Comparison of ENCODE assay signal across 20 mouse cellular contexts in genomic region chr5:30460155-30460554, GRCm38 (mm10). TPM values are rescaled to one million over a fixed set of nuclear protein-coding genes. Genes with fewer than 3 reads are reported as not detected.
DNase-seq lines count a peak whose midpoint lies in the region; ATAC-seq and TF ChIP-seq lines count a peak whose summit lies in the region.
"Had no signal": no experiment of that assay in that cellular context is flagged by ENCODE, and none has a peak within 500 bp of the region (broad histone marks: within the 10 kb centered on the region; RNA-seq: fewer than 3 reads in every experiment).

No protein-coding gene starts in this region.

- DNase-seq in heart, postnatal 0 days (ENCODE audit: low spot score), result no peak
- peak; percentile 65 for DNase-seq in lung, embryonic 14.5 days
- no peak for DNase-seq in lung, postnatal 36 days
- peak; percentile 29 for DNase-seq in brain, adult 2 months (ENCODE audit: low read depth, low spot score)
- DNase-seq in hindbrain, postnatal 0 days (ENCODE audit: low spot score), result peak; percentile 61
- no peak for DNase-seq in liver, embryonic 11.5 days (ENCODE audit: low spot score)
- no peak for DNase-seq in heart, adult 9 months (ENCODE audit: low spot score in 2 of 2)
- DNase-seq: cerebellum, adult 2 months; gastrocnemius, postnatal 14 days; kidney, adult 11 months; lung, adult 18-20 months; right cerebral cortex, adult 18-20 months had no signal

- H3K36me3 ChIP-seq in heart, postnatal 0 days (replicated peaks; ENCODE audit: control insufficient read depth, insufficient read depth, low read length), result no peaks in the 10 kb centered on the region
- no peaks in the 10 kb centered on the region for H3K36me3 ChIP-seq in heart, embryonic 12.5 days
- H3K36me3 ChIP-seq in lung, embryonic 14.5 days (ENCODE audit: insufficient read depth), result no peaks in the 10 kb centered on the region
- H3K36me3 ChIP-seq in hindbrain, postnatal 0 days (ENCODE audit: insufficient read depth, low read length), result no peaks in the 10 kb centered on the region
- H3K36me3 ChIP-seq in liver, embryonic 11.5 days (ENCODE audit: control insufficient read depth, insufficient read depth, low read length), result no peaks in the 10 kb centered on the region
- H3K36me3 ChIP-seq: embryonic facial prominence, embryonic 13.5 days; heart, embryonic 15.5 days; limb, embryonic 13.5 days; neural tube, embryonic 12.5 days had no signal

- peaks cover 16% of the 10 kb centered on the region for H3K27me3 ChIP-seq in heart, postnatal 0 days (ENCODE audit: control insufficient read depth, insufficient read depth, low read length)
- H3K27me3 ChIP-seq in heart, embryonic 12.5 days (replicated peaks), result peaks cover 78% of the 10 kb centered on the region
- peaks cover under 1% of the 10 kb centered on the region; the same call in 1 of the 2 replicates for H3K27me3 ChIP-seq in lung, embryonic 14.5 days (ENCODE audit: insufficient read depth, low read length)
- no peaks in the 10 kb centered on the region for H3K27me3 ChIP-seq in hindbrain, postnatal 0 days (ENCODE audit: insufficient read depth, low read length)
- peaks cover 25% of the 10 kb centered on the region for H3K27me3 ChIP-seq in liver, embryonic 11.5 days (replicated peaks; ENCODE audit: control insufficient read depth, insufficient read depth, low read length)

- no peak for ATAC-seq in heart, postnatal 0 days (ENCODE audit: insufficient read depth, low read depth)
- no peak for ATAC-seq in heart, embryonic 12.5 days (ENCODE audit: insufficient number of reproducible peaks, low FRiP score)
- ATAC-seq in lung, embryonic 14.5 days (ENCODE audit: insufficient read depth), result peak; percentile 42; the same call in 1 of the 2 replicates
- no peak; the same call in 1 of the 2 replicates for ATAC-seq in hindbrain, postnatal 0 days
- no peak for ATAC-seq in liver, embryonic 11.5 days (replicated peaks; ENCODE audit: low FRiP score)
- ATAC-seq: forebrain, embryonic 14.5 days had no signal

- WGBS in heart, postnatal 0 days, result 35% methylated on average over 4 of the region's 4 CpGs
- WGBS in heart, embryonic 12.5 days, result 41% methylated on average over 4 of the region's 4 CpGs
- 23% methylated on average over 4 of the region's 4 CpGs for WGBS in lung, embryonic 14.5 days
- 28% methylated on average over 4 of the region's 4 CpGs for WGBS in hindbrain, postnatal 0 days
- 33% methylated on average over 4 of the region's 4 CpGs for WGBS in liver, embryonic 11.5 days

- H3K4me2 ChIP-seq in heart, postnatal 0 days (ENCODE audit: low read depth, low read length), result no peak overlapping the region
- H3K4me2 ChIP-seq in heart, embryonic 12.5 days, result no peak overlapping the region
- no peak overlapping the region for H3K4me2 ChIP-seq in lung, embryonic 14.5 days
- H3K4me2 ChIP-seq in hindbrain, postnatal 0 days (ENCODE audit: low read depth, low read length), result no peak overlapping the region
- no peak overlapping the region for H3K4me2 ChIP-seq in liver, embryonic 11.5 days
- H3K4me2 ChIP-seq: embryonic facial prominence, embryonic 13.5 days; heart, embryonic 15.5 days; limb, embryonic 13.5 days; neural tube, embryonic 12.5 days had no signal

- no peak for TF ChIP-seq EP300 in heart, postnatal 0 days (IDR thresholded peaks at IDR 0.05; ENCODE audit: low read depth)

- TF ChIP-seq CTCF in heart, postnatal 0 days (IDR thresholded peaks at IDR 0.05; ENCODE audit: low read depth), result peak; percentile 15
- TF ChIP-seq CTCF in lung, embryonic 14.5 days (IDR thresholded peaks at IDR 0.05; ENCODE audit: low read depth), result peak; percentile 59
- peak; percentile 64 for TF ChIP-seq CTCF in hindbrain, postnatal 0 days (IDR thresholded peaks at IDR 0.05; ENCODE audit: low read depth)

- H3K4me1 ChIP-seq in heart, postnatal 0 days (ENCODE audit: control insufficient read depth, insufficient read depth), result no peaks in the 10 kb centered on the region
- peaks cover 9% of the 10 kb centered on the region for H3K4me1 ChIP-seq in heart, embryonic 12.5 days (replicated peaks)
- 0 out of 2 replicates have a peak, but pooled peaks cover 2% of the 10 kb centered on the region for H3K4me1 ChIP-seq in lung, embryonic 14.5 days (ENCODE audit: insufficient read depth)
- H3K4me1 ChIP-seq in hindbrain, postnatal 0 days (ENCODE audit: insufficient read depth, low read length), result peaks cover 8% of the 10 kb centered on the region
- H3K4me1 ChIP-seq in liver, embryonic 11.5 days (replicated peaks; ENCODE audit: control insufficient read depth, insufficient read depth, low read length), result no peaks in the 10 kb centered on the region
- H3K4me1 ChIP-seq: megakaryocyte, embryonic 14.5 days had no signal

- H3K4me3 ChIP-seq in heart, postnatal 0 days (ENCODE audit: low read depth, low read length), result no peak overlapping the region
- H3K4me3 ChIP-seq in heart, embryonic 12.5 days, result no peak overlapping the region
- no peak overlapping the region for H3K4me3 ChIP-seq in lung, embryonic 14.5 days (ENCODE audit: low read depth, low read length)
- no peak overlapping the region for H3K4me3 ChIP-seq in hindbrain, postnatal 0 days (ENCODE audit: low read length)
- H3K4me3 ChIP-seq in liver, embryonic 11.5 days (ENCODE audit: low read depth, low read length), result no peak overlapping the region
- H3K4me3 ChIP-seq: embryonic facial prominence, embryonic 13.5 days; heart, embryonic 15.5 days; limb, embryonic 13.5 days; megakaryocyte, embryonic 14.5 days; neural tube, embryonic 12.5 days had no signal

- H3K9ac ChIP-seq in heart, postnatal 0 days (replicated peaks; ENCODE audit: low read depth, low read length), result no peak overlapping the region
- no peak overlapping the region for H3K9ac ChIP-seq in heart, embryonic 12.5 days
- H3K9ac ChIP-seq in lung, embryonic 14.5 days, result no peak overlapping the region
- H3K9ac ChIP-seq in hindbrain, postnatal 0 days (replicated peaks; ENCODE audit: low read length), result no peak overlapping the region
- no peak overlapping the region for H3K9ac ChIP-seq in liver, embryonic 11.5 days (ENCODE audit: low read depth, low read length)
- H3K9ac ChIP-seq: embryonic facial prominence, embryonic 13.5 days; heart, embryonic 15.5 days; limb, embryonic 13.5 days; neural tube, embryonic 12.5 days had no signal

- no peaks in the 10 kb centered on the region for H3K9me3 ChIP-seq in heart, postnatal 0 days (replicated peaks; ENCODE audit: control insufficient read depth, low read length)
- no peaks in the 10 kb centered on the region for H3K9me3 ChIP-seq in heart, embryonic 12.5 days (replicated peaks)
- no peaks in the 10 kb centered on the region for H3K9me3 ChIP-seq in lung, embryonic 14.5 days (ENCODE audit: low read depth, low read length)
- H3K9me3 ChIP-seq in hindbrain, postnatal 0 days (ENCODE audit: low read length), result no peaks in the 10 kb centered on the region
- no peaks in the 10 kb centered on the region for H3K9me3 ChIP-seq in liver, embryonic 11.5 days (ENCODE audit: control insufficient read depth, low read length)
- H3K9me3 ChIP-seq: embryonic facial prominence, embryonic 13.5 days; heart, embryonic 15.5 days; limb, embryonic 13.5 days; megakaryocyte, embryonic 14.5 days; neural tube, embryonic 12.5 days had no signal

- no peak overlapping the region for H3K27ac ChIP-seq in heart, postnatal 0 days (ENCODE audit: low read depth)
- H3K27ac ChIP-seq in heart, embryonic 12.5 days (ENCODE audit: poor library complexity, severe bottlenecking), result no peak overlapping the region
- H3K27ac ChIP-seq in lung, embryonic 14.5 days (ENCODE audit: low read depth), result no peak overlapping the region
- H3K27ac ChIP-seq in hindbrain, postnatal 0 days, result no peak overlapping the region
- H3K27ac ChIP-seq in liver, embryonic 11.5 days (ENCODE audit: low read depth, low read length), result no peak overlapping the region
- H3K27ac ChIP-seq: embryonic facial prominence, embryonic 13.5 days; heart, embryonic 15.5 days; limb, embryonic 13.5 days; neural tube, embryonic 12.5 days had no signal

RNA-seq across cellular contexts. Expression of gene Otof, which starts 1.6 kb away (rescaled TPM):
- total RNA-seq in heart, postnatal 0 days (2014; rRNA removed; ENCODE audit: low replicate concordance), result 0.04 TPM in 1 of 2 replicates, not detected in the other
- 0.03 and 0.04 TPM in 2 replicates for polyA plus RNA-seq in heart, postnatal 0 days (2015; fragmentation: Nextera tagmentation; extraction: Ambion mirVana)
- polyA plus RNA-seq in heart, embryonic 12.5 days (2016; fragmentation: Nextera tagmentation; extraction: Ambion mirVana), result 0.14 and 0.15 TPM in 2 replicates
- 1.4 and 1.7 TPM in 2 replicates for polyA plus RNA-seq in lung, embryonic 14.5 days (2014; fragmentation: Nextera tagmentation; extraction: Ambion mirVana)
- total RNA-seq in hindbrain, postnatal 0 days (2014; rRNA removed), result 12.2 and 13.0 TPM in 2 replicates
- 5.5 and 7.1 TPM in 2 replicates for polyA plus RNA-seq in hindbrain, postnatal 0 days (2015; fragmentation: Nextera tagmentation; extraction: Ambion mirVana)
- 0.05 and 0.18 TPM in 2 replicates for polyA plus RNA-seq in liver, embryonic 11.5 days (2014; fragmentation: Nextera tagmentation; extraction: Ambion mirVana)

RNA-seq across cellular contexts. Expression of gene 1700001C02Rik, which starts 5.7 kb away (rescaled TPM):
- total RNA-seq in heart, postnatal 0 days (2014; rRNA removed; ENCODE audit: low replicate concordance), result not detected in 2 replicates
- polyA plus RNA-seq in heart, postnatal 0 days (2015; fragmentation: Nextera tagmentation; extraction: Ambion mirVana), result 0.67 TPM in 1 of 2 replicates, not detected in the other
- polyA plus RNA-seq in heart, embryonic 12.5 days (2016; fragmentation: Nextera tagmentation; extraction: Ambion mirVana), result not detected in 2 replicates
- polyA plus RNA-seq in lung, embryonic 14.5 days (2014; fragmentation: Nextera tagmentation; extraction: Ambion mirVana), result not detected in 2 replicates
- total RNA-seq in hindbrain, postnatal 0 days (2014; rRNA removed), result 0.72 TPM in 1 of 2 replicates, not detected in the other
- 3.4 and 4.0 TPM in 2 replicates for polyA plus RNA-seq in hindbrain, postnatal 0 days (2015; fragmentation: Nextera tagmentation; extraction: Ambion mirVana)
- polyA plus RNA-seq in liver, embryonic 11.5 days (2014; fragmentation: Nextera tagmentation; extraction: Ambion mirVana), result not detected in 2 replicates
- total RNA-seq: ES-E14; gastrocnemius, postnatal 14 days had no signal
- polyA plus RNA-seq: embryonic facial prominence, embryonic 13.5 days; heart, embryonic 15.5 days; limb, embryonic 13.5 days; neural tube, embryonic 12.5 days had no signal

Comparison
In these comparisons a context has a peak if more than half of its experiments do, and no peak if none do; other contexts are left out.
1. DNase-seq: peak in lung, embryonic 14.5 days (single experiment), brain, adult 2 months (single experiment) and hindbrain, postnatal 0 days (single experiment); none in heart, postnatal 0 days (single experiment), lung, postnatal 36 days (single experiment), liver, embryonic 11.5 days (single experiment) and heart, adult 9 months (0 of 2).
2. Peak in every context shown above with its lines, with median percentiles within 50 percentile points of each other: CTCF ChIP-seq.